Mouse (Mus musculus) liver, embryonic 11.5 days (tissue): ENCODE data around the gene Car10. TPM values are rescaled to one million over a fixed set of nuclear protein-coding genes. Genes with fewer than 3 reads are reported as not detected.

ENCODE experiments used
- ATAC-seq: fragments of 200-750 bp; cut with Nextera tagmentation; replicated peaks from 2 replicates; pipeline ENCODE4 v1.8.0; 2017; ENCODE audit warnings: moderate number of reproducible peaks, mild to moderate bottlenecking, moderate TSS enrichment, moderate library complexity; ENCODE audit not compliant: low FRiP score
- DNase-seq: peaks from one replicate; pipeline ENCODE4 v3.0.0-alpha.2; 2017; ENCODE audit warnings: low spot score
- H3K27ac ChIP-seq: fragments of 300-500 bp; sonication (generic); 2 replicates; pipeline ENCODE4 v1.5.1; 2014; ENCODE audit warnings: mild to moderate bottlenecking, low read depth, low read length, control low read depth
- H3K27me3 ChIP-seq: fragments of 300-500 bp; sonication (generic); replicated peaks from 2 replicates; pipeline ENCODE4 v1.6.1; 2014; ENCODE audit warnings: low read length, mixed read lengths; ENCODE audit not compliant: control insufficient read depth, insufficient read depth
- H3K36me3 ChIP-seq: fragments of 300-500 bp; sonication (generic); 2 replicates; pipeline ENCODE4 v1.6.1; 2014; ENCODE audit warnings: mild to moderate bottlenecking, low read length, moderate library complexity, mixed read lengths; ENCODE audit not compliant: control insufficient read depth, insufficient read depth
- H3K4me1 ChIP-seq: fragments of 300-500 bp; sonication (generic); replicated peaks from 2 replicates; pipeline ENCODE4 v1.6.1; 2014; ENCODE audit warnings: low read length, mixed read lengths; ENCODE audit not compliant: control insufficient read depth, insufficient read depth
- H3K4me2 ChIP-seq: fragments of 300-500 bp; sonication (generic); 2 replicates; pipeline ENCODE4 v1.6.1; 2014; ENCODE audit warnings: mild to moderate bottlenecking, control low read depth, moderate library complexity
- H3K4me3 ChIP-seq: fragments of 300-500 bp; sonication (generic); 2 replicates; pipeline ENCODE4 v1.5.1; 2014; ENCODE audit warnings: low read depth, low read length, control low read depth
- H3K9ac ChIP-seq: fragments of 300-500 bp; sonication (generic); 2 replicates; pipeline ENCODE4 v1.6.1; 2014; ENCODE audit warnings: low read depth, low read length, control low read depth
- H3K9me3 ChIP-seq: fragments of 300-500 bp; sonication (generic); 2 replicates; pipeline ENCODE4 v1.6.1; 2016; ENCODE audit warnings: low read length, inconsistent platforms, mixed read lengths; ENCODE audit not compliant: control insufficient read depth
- WGBS: fragments of 180-500 bp; shearing (Covaris S2); extraction: QIAGEN DNeasy Blood & Tissue Kit; methylation state at CpG from one replicate; pipeline ENCODE4 v1.1.7; 2014; 5-methylcytosine and 5-hydroxymethylcytosine counted together
- polyA plus RNA-seq: library from polyadenylated mRNA; unstranded; fragments of >200 nt; fragmentation: Nextera tagmentation; extraction: Ambion mirVana; gene quantifications from 2 replicates; pipeline ENCODE4 v1.2.1, GENCODE M21; 2014

The Car10 gene
- polyA plus RNA-seq, 1 experiment from 2014 or later, result 0.18 TPM

GRCm38 (mm10) chr11:93531029-93531680 lies 433.3 kb downstream of the Car10 start:
- no peaks in the 10 kb centered on the region for H3K9me3 ChIP-seq
- H3K4me2 ChIP-seq, result no peak overlapping the region
- H3K36me3 ChIP-seq, result no peaks in the 10 kb centered on the region
- no peaks in the 10 kb centered on the region for H3K4me1 ChIP-seq
- no peak overlapping the region for H3K27ac ChIP-seq
- H3K9ac ChIP-seq, result no peak overlapping the region
- DNase-seq, result no peak
- 44% methylated on average over 7 of the region's 7 CpGs for WGBS
- H3K4me3 ChIP-seq, result no peak overlapping the region
- ATAC-seq, result peak; percentile 43; the same call in 1 of the 2 replicates
- no peaks in the 10 kb centered on the region for H3K27me3 ChIP-seq

- Histone ChIP-seq H3K27me3 (no peaks in the 10 kb centered on the region), H3K9ac (no peak overlapping the region), H3K36me3 (no peaks in the 10 kb centered on the region), H3K4me1 (no peaks in the 10 kb centered on the region), H3K4me3 (no peak overlapping the region), H3K27ac (no peak overlapping the region), H3K4me2 (no peak overlapping the region), H3K9me3 (no peaks in the 10 kb centered on the region)
- no peak for ATAC-seq
- no peak for DNase-seq
- 88% methylated on average over 6 of the region's 6 CpGs for WGBS
These were observed 438.4 kb downstream of the Car10 start for GRCm38 (mm10) chr11:93536244-93536643.

- Histone ChIP-seq H3K27ac (no peak overlapping the region), H3K4me2 (no peak overlapping the region), H3K4me3 (no peak overlapping the region), H3K27me3 (no peaks in the 10 kb centered on the region), H3K4me1 (no peaks in the 10 kb centered on the region), H3K9me3 (no peaks in the 10 kb centered on the region), H3K9ac (no peak overlapping the region), H3K36me3 (no peaks in the 10 kb centered on the region)
- ATAC-seq, result no peak
- DNase-seq, result no peak
- WGBS, result 56% methylated on average over 5 of the region's 5 CpGs
These were observed 451.1 kb downstream of the Car10 start for GRCm38 (mm10) chr11:93548904-93549303.

- no peaks in the 10 kb centered on the region for H3K27me3 ChIP-seq
- no peaks in the 10 kb centered on the region for H3K36me3 ChIP-seq
- no peak overlapping the region for H3K4me2 ChIP-seq
- H3K9me3 ChIP-seq, result no peaks in the 10 kb centered on the region
- WGBS, result 2% methylated on average over 3 of the region's 3 CpGs
- no peaks in the 10 kb centered on the region for H3K4me1 ChIP-seq
- no peak overlapping the region for H3K4me3 ChIP-seq
- DNase-seq (no peak), ATAC-seq (no peak)
- no peak overlapping the region for H3K9ac ChIP-seq
- H3K27ac ChIP-seq, result no peak overlapping the region
These were observed 453.1 kb downstream of the Car10 start for GRCm38 (mm10) chr11:93550908-93551307.

GRCm38 (mm10) chr11:93559118-93559517 lies 461.3 kb downstream of the Car10 start:
- WGBS, result 67% methylated on average over 3 of the region's 3 CpGs
- DNase-seq, result no peak
- Histone ChIP-seq H3K4me3 (no peak overlapping the region), H3K36me3 (no peaks in the 10 kb centered on the region), H3K27ac (no peak overlapping the region), H3K4me2 (no peak overlapping the region), H3K4me1 (no peaks in the 10 kb centered on the region), H3K9ac (no peak overlapping the region), H3K27me3 (no peaks in the 10 kb centered on the region), H3K9me3 (no peaks in the 10 kb centered on the region)
- ATAC-seq, result no peak

- no peaks in the 10 kb centered on the region for H3K27me3 ChIP-seq
- no peak overlapping the region for H3K27ac ChIP-seq
- no peak overlapping the region for H3K4me2 ChIP-seq
- no peak for ATAC-seq
- no peaks in the 10 kb centered on the region for H3K9me3 ChIP-seq
- DNase-seq, result no peak
- 84% methylated on average over 7 of the region's 7 CpGs for WGBS
- no peak overlapping the region for H3K9ac ChIP-seq
- no peak overlapping the region for H3K4me3 ChIP-seq
- H3K4me1 ChIP-seq, result no peaks in the 10 kb centered on the region
- no peaks in the 10 kb centered on the region for H3K36me3 ChIP-seq
These were observed 462.7 kb downstream of the Car10 start for GRCm38 (mm10) chr11:93560570-93560969.

- Histone ChIP-seq H3K4me1 (no peaks in the 10 kb centered on the region), H3K27me3 (no peaks in the 10 kb centered on the region), H3K4me2 (no peak overlapping the region), H3K27ac (no peak overlapping the region), H3K9me3 (no peaks in the 10 kb centered on the region), H3K9ac (no peak overlapping the region), H3K4me3 (no peak overlapping the region), H3K36me3 (no peaks in the 10 kb centered on the region)
- ATAC-seq (no peak), DNase-seq (no peak)
These were observed 464.6 kb downstream of the Car10 start for GRCm38 (mm10) chr11:93562330-93562865.

- no peaks in the 10 kb centered on the region for H3K27me3 ChIP-seq
- no peak overlapping the region for H3K4me2 ChIP-seq
- H3K4me1 ChIP-seq, result no peaks in the 10 kb centered on the region
- no peak overlapping the region for H3K27ac ChIP-seq
- H3K4me3 ChIP-seq, result no peak overlapping the region
- no peaks in the 10 kb centered on the region for H3K36me3 ChIP-seq
- no peak overlapping the region for H3K9ac ChIP-seq
- ATAC-seq (no peak), DNase-seq (no peak)
- 65% methylated on average over 3 of the region's 3 CpGs for WGBS
- H3K9me3 ChIP-seq, result no peaks in the 10 kb centered on the region
These were observed 467.9 kb downstream of the Car10 start for GRCm38 (mm10) chr11:93565756-93566155.

GRCm38 (mm10) chr11:93571917-93572641 lies 474.3 kb downstream of the Car10 start:
- no peak overlapping the region for H3K4me3 ChIP-seq
- H3K9me3 ChIP-seq, result no peaks in the 10 kb centered on the region
- no peaks in the 10 kb centered on the region for H3K27me3 ChIP-seq
- DNase-seq (no peak), ATAC-seq (no peak)
- no peaks in the 10 kb centered on the region for H3K4me1 ChIP-seq
- WGBS, result 76% methylated on average over 11 of the region's 11 CpGs
- no peaks in the 10 kb centered on the region for H3K36me3 ChIP-seq
- no peak overlapping the region for H3K9ac ChIP-seq
- no peak overlapping the region for H3K27ac ChIP-seq
- H3K4me2 ChIP-seq, result no peak overlapping the region
